Mouse (Mus musculus): ENCODE measurements around the gene Gm2310. TPM values are rescaled to one million over a fixed set of nuclear protein-coding genes. Genes with fewer than 3 reads are reported as not detected.

Gene Gm2310
- not detected in 2 replicates for polyA plus RNA-seq (2021; fragmentation: Nextera tagmentation)
- long read RNA-seq, experiment 1, result 0 reads
- long read RNA-seq, experiment 2, result 0 reads

DNA sequence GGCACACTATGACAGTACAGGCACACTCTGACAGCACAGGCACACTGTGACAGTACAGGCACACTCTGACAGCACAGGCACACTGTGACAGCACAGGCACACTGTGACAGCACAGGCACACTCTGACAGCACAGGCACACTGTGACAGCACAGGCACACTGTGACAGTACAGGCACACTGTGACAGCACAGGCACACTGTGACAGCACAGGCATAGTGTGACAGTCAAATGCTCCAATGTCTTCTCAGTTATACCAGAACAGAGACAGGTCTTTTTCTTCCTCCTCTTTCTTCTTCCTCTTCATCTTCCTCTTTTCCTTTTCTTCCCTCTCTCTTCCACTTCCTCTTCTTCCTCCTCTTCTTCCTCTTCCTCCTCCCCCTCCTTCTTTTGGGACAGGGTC is at the start of gene Gm2310:
TSS of gene Gm2310 (minus strand) at position 101 of the 400 bp plus-strand sequence.

Other genes starting within 250 kb of the Gm2310 start
- gene Nipbl, start 75.5 kb downstream of the Gm2310 start, polyA plus RNA-seq (2021; fragmentation: Nextera tagmentation), result 3.0 and 3.6 TPM in 2 replicates
- gene Slc1a3, start 190.8 kb upstream of the Gm2310 start, polyA plus RNA-seq (2021; fragmentation: Nextera tagmentation), result 175 and 231 TPM in 2 replicates